Mouse (Mus musculus) embryo, embryonic 9.5 days (tissue): ENCODE measurements around the gene Dhdh.
A peak's percentile ranks its signal among the peaks of the same experiment; 100 is the strongest.
"Not testable (repeated sequence)": the region's sequence is repeated elsewhere in the genome, so short reads cannot be mapped to it uniquely, and the experiment has no call there.

Source experiments
- DNase-seq: peaks from one replicate; pipeline ENCODE4 v3.0.0-alpha.2; 2017; ENCODE audit errors: extremely low spot score

The Dhdh gene

GRCm38 (mm10) chr7:45509912-45510787 lies 21.5 kb upstream of the Dhdh start, which contains the start of gene Nucb1:
TSS of gene Nucb1 (minus strand) at chr7:45510406.
- peak; percentile 95 for DNase-seq

GRCm38 (mm10) chr7:45509181-45509882 lies 20.7 kb upstream of the Dhdh start:
- DNase-seq, result no peak

- no peak for DNase-seq
Measured at GRCm38 (mm10) chr7:45508561-45508960, 20.0 kb upstream of the Dhdh start.

GRCm38 (mm10) chr7:45507583-45507982 lies 19.0 kb upstream of the Dhdh start:
- no peak for DNase-seq

- DNase-seq, result no peak
Measured at GRCm38 (mm10) chr7:45498427-45498826, 9.8 kb upstream of the Dhdh start.

GRCm38 (mm10) chr7:45494548-45494947 lies 5.9 kb upstream of the Dhdh start:
- no peak for DNase-seq

GRCm38 (mm10) chr7:45492951-45493350 lies 4.3 kb upstream of the Dhdh start:
- DNase-seq, result no peak

- no peak for DNase-seq
Measured at GRCm38 (mm10) chr7:45492225-45492844, 3.7 kb upstream of the Dhdh start.

GRCm38 (mm10) chr7:45491264-45491663 lies 2.7 kb upstream of the Dhdh start:
- no peak for DNase-seq

- peak; percentile 52 for DNase-seq
Measured at GRCm38 (mm10) chr7:45490822-45491221, 2.2 kb upstream of the Dhdh start.

GRCm38 (mm10) chr7:45489578-45489977 lies 973 bp upstream of the Dhdh start:
- no peak for DNase-seq

- DNase-seq, result peak; percentile 49
Measured at GRCm38 (mm10) chr7:45487861-45488292, 728 bp downstream of the Dhdh start.

- DNase-seq, result no peak
Measured at GRCm38 (mm10) chr7:45486761-45487415, 1.7 kb downstream of the Dhdh start, which contains the start of gene Gm45808. TSS of gene Gm45808 (minus strand) at chr7:45486811.

- DNase-seq, result no peak
Measured at GRCm38 (mm10) chr7:45486158-45486557, 2.4 kb downstream of the Dhdh start.

- not testable (repeated sequence) for DNase-seq
Measured at GRCm38 (mm10) chr7:45484985-45485384, 3.6 kb downstream of the Dhdh start.

- no peak for DNase-seq
Measured at GRCm38 (mm10) chr7:45482166-45482565, 6.4 kb downstream of the Dhdh start.

GRCm38 (mm10) chr7:45481374-45481927 lies 7.2 kb downstream of the Dhdh start, which contains the start of gene Tulp2:
TSS of gene Tulp2 (plus strand) at chr7:45481877.
- no peak for DNase-seq

GRCm38 (mm10) chr7:45480310-45480709 lies 8.3 kb downstream of the Dhdh start:
- DNase-seq, result not testable (repeated sequence)

- no peak for DNase-seq
Measured at GRCm38 (mm10) chr7:45478774-45479173, 9.8 kb downstream of the Dhdh start.

- DNase-seq, result no peak
Measured at GRCm38 (mm10) chr7:45477003-45477402, 11.6 kb downstream of the Dhdh start.

- no peak for DNase-seq
Measured at GRCm38 (mm10) chr7:45476453-45476852, 12.2 kb downstream of the Dhdh start.
